Mouse (Mus musculus): ENCODE results near the gene Tmem100. TPM values are rescaled to one million over a fixed set of nuclear protein-coding genes. Genes with fewer than 3 reads are reported as not detected.

Tmem100 gene
- polyA plus RNA-seq (2012; rRNA removed), result 3.0 and 3.7 TPM in 2 replicates

DNA sequence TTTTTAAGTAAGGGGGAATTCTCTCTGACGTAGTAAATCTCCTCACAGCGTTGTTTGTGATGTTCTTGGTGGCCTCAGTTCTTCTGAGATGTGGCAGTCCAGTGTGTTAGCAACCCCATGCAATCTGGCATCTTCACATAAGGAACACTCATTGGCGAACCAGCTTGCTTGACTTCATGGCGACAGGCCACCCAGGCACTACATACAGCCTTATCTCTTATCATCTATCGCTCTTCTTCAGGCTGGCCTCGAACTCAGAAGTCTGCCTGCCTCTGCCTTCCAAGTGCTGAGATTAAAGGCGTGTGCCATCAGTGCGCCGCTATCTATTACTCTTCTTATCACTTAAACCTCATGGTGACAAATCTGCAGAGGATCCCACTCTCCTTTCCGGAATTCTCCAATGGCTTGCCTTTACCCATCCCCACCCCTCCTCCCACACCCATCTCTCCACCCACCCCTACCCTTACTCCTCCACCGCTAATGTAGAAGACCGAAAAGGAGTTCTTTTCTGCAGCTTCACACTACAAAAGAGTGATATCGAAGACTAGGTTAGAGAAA, at the start of gene Tmem100:
Gene Tmem100 (plus strand): TSS at position 508 of the 558 bp plus-strand sequence.

DNA sequence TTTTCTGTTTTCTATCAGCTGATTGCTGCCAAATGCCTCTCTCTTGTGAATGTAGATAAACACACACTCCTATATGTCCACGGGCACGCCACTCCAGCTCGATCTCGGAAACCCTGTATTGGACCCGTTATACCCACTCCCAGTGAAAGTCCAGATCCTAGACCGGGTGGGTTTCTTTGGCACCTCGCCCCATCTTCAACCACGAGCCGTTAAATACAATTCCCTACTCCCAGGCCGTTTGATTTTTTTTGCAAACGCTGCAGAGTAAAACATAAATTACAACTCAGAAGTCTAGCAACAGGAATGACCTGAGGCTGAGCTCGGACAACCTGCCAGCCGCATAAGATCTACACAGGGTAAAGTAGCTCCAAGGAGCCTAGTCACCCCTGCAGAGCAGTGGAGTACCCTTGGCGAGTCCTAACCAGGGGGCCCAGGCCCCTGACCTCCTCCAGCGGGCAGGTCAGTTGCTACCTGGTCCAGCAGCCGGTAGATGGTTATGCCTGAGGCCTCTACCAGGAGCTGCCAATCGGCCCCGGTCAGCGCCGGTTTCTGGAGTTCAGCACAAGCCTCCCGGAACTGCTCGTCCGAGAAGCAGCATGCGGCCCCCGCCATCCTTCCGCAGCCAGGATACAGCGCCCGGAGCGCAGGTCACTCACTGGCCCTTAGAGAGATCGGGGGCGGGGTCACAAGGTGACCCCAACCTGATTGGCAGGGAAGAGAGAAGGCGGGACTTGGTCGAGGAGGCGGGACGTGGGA, 27.7 kb upstream of the Tmem100 start, which contains the start of gene Pctp:
Gene Pctp (minus strand): TSS at position 664 of the 756 bp plus-strand sequence.

Other genes with a start within 250 kb of the Tmem100 start
- 2.8 TPM in 2 replicates for gene Pctp, start 27.5 kb upstream of the Tmem100 start, polyA plus RNA-seq (2012; rRNA removed)
- gene Gm45716, start 157.3 kb downstream of the Tmem100 start, polyA plus RNA-seq (2012; rRNA removed), result 0.65 and 1.1 TPM in 2 replicates
- 17.0 and 20.6 TPM in 2 replicates for gene Mmd, start 219.1 kb downstream of the Tmem100 start, polyA plus RNA-seq (2012; rRNA removed)